Mouse (Mus musculus) liver, embryonic 14.5 days (tissue): ENCODE data around the gene Por. TPM values are rescaled to one million over a fixed set of nuclear protein-coding genes. Genes with fewer than 3 reads are reported as not detected.

ENCODE experiments used
- ATAC-seq: fragments of 200-750 bp; cut with Nextera tagmentation; 2 replicates; pipeline ENCODE4 v1.8.0; 2017; ENCODE audit warnings: moderate number of reproducible peaks, mild to moderate bottlenecking, moderate library complexity; ENCODE audit not compliant: insufficient read depth
- DNase-seq, 3 experiments: peaks; one replicate each; pipeline ENCODE4 v3.0.0-alpha.2; 2012 to 2013; ENCODE audit warnings: low read depth in 3 of 3, low spot score in 3 of 3
- H3K27ac ChIP-seq: fragments of 300-500 bp; sonication (generic); 2 replicates; pipeline ENCODE4 v1.5.1; 2014; ENCODE audit warnings: moderate library complexity, mild to moderate bottlenecking, control low read depth, inconsistent platforms
- H3K27me3 ChIP-seq: fragments of 300-500 bp; sonication (generic); 2 replicates; pipeline ENCODE4 v1.6.1; 2014; ENCODE audit warnings: mild to moderate bottlenecking, low read length, moderate library complexity; ENCODE audit not compliant: control insufficient read depth, insufficient read depth
- H3K36me3 ChIP-seq: fragments of 300-500 bp; sonication (generic); replicated peaks from 2 replicates; pipeline ENCODE4 v1.6.1; 2014; ENCODE audit warnings: low read depth; ENCODE audit not compliant: control insufficient read depth, insufficient read depth
- H3K4me1 ChIP-seq, 2 experiments: fragments of 200-500 bp in 1 of 2; fragments of 300-500 bp in 1 of 2; sonication (generic) in 1 of 2; replicated peaks; 2 replicates each; pipeline ENCODE4 v1.6.1; 2012 to 2014; ENCODE audit warnings: antibody characterized with exemption in 1 of 2, inconsistent platforms in 1 of 2, low read length in 1 of 2; ENCODE audit not compliant: control insufficient read depth in 2 of 2, insufficient read depth in 2 of 2
- H3K4me2 ChIP-seq: fragments of 300-500 bp; sonication (generic); 2 replicates; pipeline ENCODE4 v1.6.1; 2014; ENCODE audit warnings: low read depth, mild to moderate bottlenecking, control low read depth, moderate library complexity
- H3K4me3 ChIP-seq, 2 experiments: fragments of 200-500 bp in 1 of 2; fragments of 300-500 bp in 1 of 2; sonication (generic) in 1 of 2; 2 replicates each; pipeline ENCODE4 v1.5.1; 2012 to 2014; ENCODE audit warnings: low read depth in 2 of 2, low read length in 2 of 2, mild to moderate bottlenecking in 2 of 2, control low read depth in 1 of 2, inconsistent platforms in 1 of 2, moderate library complexity in 1 of 2; ENCODE audit not compliant: insufficient read depth in 1 of 2
- H3K9ac ChIP-seq: fragments of 300-500 bp; sonication (generic); replicated peaks from 2 replicates; pipeline ENCODE4 v1.6.1; 2014; ENCODE audit warnings: mild to moderate bottlenecking, control low read depth, moderate library complexity
- H3K9me3 ChIP-seq: fragments of 300-500 bp; sonication (generic); 2 replicates; pipeline ENCODE4 v1.6.1; 2016; ENCODE audit warnings: low read length, mixed read lengths; ENCODE audit not compliant: control insufficient read depth
- CTCF ChIP-seq: IDR thresholded peaks from 2 replicates; pipeline ENCODE4 v1.5.1; 2016; ENCODE audit warnings: antibody characterized with exemption, low read depth, control low read depth
- EP300 ChIP-seq: IDR thresholded peaks from 2 replicates; pipeline ENCODE4 v1.6.1; 2016; ENCODE audit warnings: antibody characterized with exemption, low read depth
- whole genome bisulfite sequencing: fragments of 180-500 bp; shearing (Covaris S2); extraction: QIAGEN DNeasy Blood & Tissue Kit; methylation state at CpG from one replicate; pipeline ENCODE4 v1.1.7; 2014; ENCODE audit not compliant: insufficient replicate concordance; 5-methylcytosine and 5-hydroxymethylcytosine counted together
- polyA plus RNA-seq, 2 experiments: library from polyadenylated mRNA; depleted of rRNA in 1 of 2; stranded (reverse) in 1 of 2; unstranded in 1 of 2; fragments of >200 nt; fragmentation: Nextera tagmentation in 1 of 2; extraction: Ambion mirVana in 1 of 2; gene quantifications; 2 replicates each; pipeline versions ENCODE4 v1.2.1 to v1.2.3; 2012 to 2014

Gene Por
- polyA plus RNA-seq, 2 experiments = 18.1 to 21.7 TPM

DNA sequence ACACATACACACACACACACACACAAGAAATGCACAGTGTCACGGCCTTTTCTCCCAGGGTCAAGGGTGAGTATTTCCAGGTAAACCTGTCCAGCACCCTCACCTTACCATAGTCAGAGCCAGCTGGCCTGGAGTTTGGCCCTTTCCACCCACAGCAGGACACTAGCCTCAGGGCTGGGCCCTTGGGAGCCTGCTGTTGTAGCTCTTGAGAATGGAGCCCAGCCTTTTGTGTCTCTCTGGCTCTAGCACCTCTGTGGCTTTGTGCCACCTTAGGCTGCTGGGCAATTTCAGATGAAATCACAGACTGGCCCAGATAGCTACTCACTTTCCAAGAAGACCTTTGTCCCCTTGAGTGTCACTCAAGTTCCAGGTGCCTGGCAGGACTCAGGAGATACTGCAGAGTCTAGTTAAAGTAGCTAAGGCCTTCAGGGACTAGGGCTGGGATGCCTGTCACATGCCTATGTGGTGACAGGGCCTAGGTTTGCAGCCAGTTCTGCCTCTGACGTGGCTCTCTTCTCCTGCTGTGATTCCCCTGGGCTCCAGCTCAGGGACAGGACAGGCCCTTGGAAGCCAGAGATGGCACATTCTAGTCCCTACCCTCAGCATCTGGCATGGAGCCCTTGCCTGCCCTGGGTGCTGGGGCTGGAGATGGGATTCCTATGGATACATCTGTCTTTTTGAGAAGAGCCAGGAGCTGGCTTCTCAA lies 57.0 kb downstream of the Por start:
- Histone ChIP-seq H3K36me3 (peaks cover 4% of the 10 kb centered on the region), H3K4me1 (no peaks in the 10 kb centered on the region), H3K4me2 (no peak overlapping the region), H3K27ac (no peak overlapping the region), H3K9me3 (no peaks in the 10 kb centered on the region), H3K9ac (no peak overlapping the region), H3K4me3 (no peak overlapping the region), H3K27me3 (no peaks in the 10 kb centered on the region)
- DNase-seq (no peak), ATAC-seq (no peak)
- 70% methylated on average over 2 of the region's 2 CpGs for WGBS
- no peak for TF ChIP-seq EP300
- TF ChIP-seq CTCF = no peak

DNA sequence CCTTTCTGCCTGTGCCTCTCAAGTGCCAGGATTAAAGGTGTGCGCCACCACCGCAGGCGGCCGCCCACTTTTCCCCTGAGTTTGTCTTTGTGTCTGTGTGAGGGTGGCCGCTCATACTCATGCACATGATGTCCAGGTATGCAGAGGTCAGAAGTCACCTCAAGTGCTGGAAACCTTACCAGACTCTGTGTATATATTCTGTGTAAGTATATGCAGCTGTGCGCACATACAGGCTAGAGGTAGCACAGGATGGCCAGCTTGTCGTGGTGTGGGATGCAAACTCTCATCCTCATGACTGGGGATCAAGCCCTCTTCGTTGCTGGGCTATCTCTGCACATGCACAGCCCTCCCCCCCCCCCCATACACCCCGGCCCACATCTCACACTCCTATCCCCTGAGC lies 58.0 kb downstream of the Por start:
- H3K4me3 ChIP-seq = no peak overlapping the region
- H3K9ac ChIP-seq = no peak overlapping the region
- TF ChIP-seq CTCF (no peak), EP300 (no peak)
- WGBS = 75% methylated on average over 9 of the region's 9 CpGs
- H3K4me1 ChIP-seq = no peaks in the 10 kb centered on the region
- H3K27ac ChIP-seq = no peak overlapping the region
- no peaks in the 10 kb centered on the region for H3K9me3 ChIP-seq
- ATAC-seq (no peak), DNase-seq (no peak)
- peaks cover 4% of the 10 kb centered on the region for H3K36me3 ChIP-seq
- no peaks in the 10 kb centered on the region for H3K27me3 ChIP-seq
- no peak overlapping the region for H3K4me2 ChIP-seq

DNA sequence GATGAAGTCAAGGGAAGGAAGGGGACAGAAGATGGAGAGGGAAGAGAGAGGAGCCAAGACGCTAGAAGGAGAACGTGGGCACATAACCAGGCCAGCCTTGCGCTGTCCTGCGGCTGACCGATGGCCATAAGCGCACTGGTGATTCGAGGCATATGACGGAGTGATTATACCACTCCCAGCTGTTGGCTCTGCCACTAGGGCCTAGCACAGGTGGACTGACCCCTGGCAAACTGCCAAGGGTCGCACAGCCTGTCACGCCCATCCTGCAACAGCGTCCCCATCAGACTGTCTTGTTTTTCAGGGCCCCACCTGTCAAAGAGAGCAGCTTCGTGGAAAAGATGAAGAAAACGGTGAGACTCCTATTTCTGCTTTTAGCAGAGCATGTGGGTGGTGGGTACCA lies 58.5 kb downstream of the Por start:
- Histone ChIP-seq H3K9me3 (no peaks in the 10 kb centered on the region), H3K36me3 (peaks cover 4% of the 10 kb centered on the region), H3K4me2 (no peak overlapping the region), H3K27ac (no peak overlapping the region), H3K27me3 (no peaks in the 10 kb centered on the region), H3K9ac (no peak overlapping the region), H3K4me3 (no peak overlapping the region), H3K4me1 (no peaks in the 10 kb centered on the region)
- 82% methylated on average over 13 of the region's 13 CpGs for WGBS
- DNase-seq (no peak), ATAC-seq (no peak)
- TF ChIP-seq CTCF (no peak), EP300 (no peak)

DNA sequence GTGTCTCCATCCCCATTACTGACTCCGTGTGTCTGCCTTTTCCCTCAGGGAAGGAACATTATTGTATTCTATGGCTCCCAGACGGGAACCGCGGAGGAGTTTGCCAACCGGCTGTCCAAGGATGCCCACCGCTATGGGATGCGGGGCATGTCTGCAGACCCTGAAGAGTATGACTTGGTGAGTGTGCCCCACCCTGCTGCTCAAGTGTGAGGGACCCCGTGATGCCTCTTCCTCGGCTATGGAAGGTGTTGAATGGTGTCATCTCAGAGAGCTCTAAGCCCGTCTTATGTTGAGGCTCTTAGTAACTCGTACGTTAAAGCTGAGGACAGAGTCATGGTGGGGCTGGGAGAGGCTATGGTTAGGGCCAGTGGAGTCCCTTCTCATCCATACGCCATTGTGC lies 59.5 kb downstream of the Por start:
- TF ChIP-seq EP300 = no peak
- DNase-seq (no peak), ATAC-seq (no peak)
- Histone ChIP-seq H3K4me2 (no peak overlapping the region), H3K27ac (no peak overlapping the region), H3K36me3 (peaks cover 4% of the 10 kb centered on the region), H3K27me3 (no peaks in the 10 kb centered on the region), H3K9me3 (no peaks in the 10 kb centered on the region), H3K9ac (no peak overlapping the region), H3K4me3 (no peak overlapping the region), H3K4me1 (no peaks in the 10 kb centered on the region)
- 83% methylated on average over 13 of the region's 13 CpGs for WGBS

DNA sequence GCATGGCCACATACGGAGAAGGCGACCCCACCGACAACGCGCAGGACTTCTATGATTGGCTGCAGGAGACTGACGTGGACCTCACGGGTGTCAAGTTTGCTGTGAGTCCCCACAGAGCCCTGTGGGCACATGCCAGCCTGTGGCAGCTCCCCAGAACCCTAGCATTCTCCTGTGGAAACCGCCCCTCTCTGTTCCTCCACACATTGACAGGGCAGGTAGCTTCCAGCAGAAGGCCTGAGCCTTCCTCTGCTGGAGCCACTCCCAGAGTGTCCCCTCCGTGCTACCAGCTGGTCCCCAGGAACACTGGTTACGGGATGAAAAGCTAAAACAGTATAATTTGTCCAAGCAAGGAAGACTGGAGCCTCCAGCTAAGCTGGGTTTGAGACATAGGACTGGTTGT lies 60.4 kb downstream of the Por start:
- no peak overlapping the region for H3K9ac ChIP-seq
- H3K4me2 ChIP-seq = no peak overlapping the region
- H3K36me3 ChIP-seq = peaks cover 7% of the 10 kb centered on the region
- WGBS = 85% methylated on average over 10 of the region's 10 CpGs
- H3K9me3 ChIP-seq = no peaks in the 10 kb centered on the region
- H3K27me3 ChIP-seq = no peaks in the 10 kb centered on the region
- no peak overlapping the region for H3K4me3 ChIP-seq
- ATAC-seq (no peak), DNase-seq (no peak)
- H3K27ac ChIP-seq = no peak overlapping the region
- H3K4me1 ChIP-seq = no peaks in the 10 kb centered on the region
- TF ChIP-seq EP300 (no peak), CTCF (no peak)
